Mouse (Mus musculus) cerebellum, postnatal 4 days (tissue): ENCODE measurements around the gene Abca7.
A peak's percentile ranks its signal among the peaks of the same experiment; 100 is the strongest.
"Not testable (repeated sequence)": the region's sequence is repeated elsewhere in the genome, so short reads cannot be mapped to it uniquely, and the experiment has no call there.

Source experiments
- DNase-seq, 2 experiments: peaks; one replicate each; pipeline ENCODE4 v3.0.0; 2022; ENCODE audit warnings: low spot score in 2 of 2, mixed read lengths in 1 of 2

Abca7 gene

DNA sequence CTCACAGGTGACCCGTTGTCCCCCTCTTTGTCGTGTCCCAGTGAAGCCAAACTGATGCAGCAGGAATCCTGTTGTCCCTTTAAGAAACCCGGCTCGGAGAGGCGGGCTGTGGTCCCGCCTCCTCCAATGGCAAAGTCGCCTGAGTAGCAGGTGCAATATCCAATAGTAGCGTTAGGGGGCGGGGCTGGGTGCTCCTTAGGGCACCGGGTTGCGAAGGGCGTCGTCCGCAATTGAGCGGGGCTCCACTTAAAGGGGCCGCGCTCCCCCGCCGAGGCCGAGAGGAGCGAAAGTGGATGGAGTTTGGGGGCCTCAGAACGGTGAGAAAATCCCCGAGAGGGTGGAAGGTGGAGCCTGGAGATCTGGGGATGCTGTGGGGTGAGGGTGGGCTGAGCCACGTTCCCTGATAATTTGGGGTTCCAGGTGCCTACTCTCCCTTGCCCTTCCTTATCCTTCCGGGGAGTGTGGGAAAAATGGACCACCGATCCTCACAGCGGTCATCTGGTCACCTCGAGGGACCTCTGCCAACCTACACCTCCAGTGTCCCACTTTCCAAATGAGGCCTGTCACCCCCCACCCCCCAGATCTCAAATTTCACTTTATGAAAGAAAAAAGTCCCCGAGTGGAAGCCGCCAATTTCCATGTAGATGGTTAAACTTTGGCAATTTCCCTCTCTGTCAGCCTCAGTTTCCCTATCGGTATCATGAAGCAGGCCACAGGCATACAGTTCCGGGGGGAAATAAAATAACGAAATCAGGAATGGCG, at the start of gene Abca7:
TSS of gene Abca7 (plus strand) at position 223 of the 762 bp plus-strand sequence.
- DNase-seq = peak; percentile 98 to 99

DNA sequence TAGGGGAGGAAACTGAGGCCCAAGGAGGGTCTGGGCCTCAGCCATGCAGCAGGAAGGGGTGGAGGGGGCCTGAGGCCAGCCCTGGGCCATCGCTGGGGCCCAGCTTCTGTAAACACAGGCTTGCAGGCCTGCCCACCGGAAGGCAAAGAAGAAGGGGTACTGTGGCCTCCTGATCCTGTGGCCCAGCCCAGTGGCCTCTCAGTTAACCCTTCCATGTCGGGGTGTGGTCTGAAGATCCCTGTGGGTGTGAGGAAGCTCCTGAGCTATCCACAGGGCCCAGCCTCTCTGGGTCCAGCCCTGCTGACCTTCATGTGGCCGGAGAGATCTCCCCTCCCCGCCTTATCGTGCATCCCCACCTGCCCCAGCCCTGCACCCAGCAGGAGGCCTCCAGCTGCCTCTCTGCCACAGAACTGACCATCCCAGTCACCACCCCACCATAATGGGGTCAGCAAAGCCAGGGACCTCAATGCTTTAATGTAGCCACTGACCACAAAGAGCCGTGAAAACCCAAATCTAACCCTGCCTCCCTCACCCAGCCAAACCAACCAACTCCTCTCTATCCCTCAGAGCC, 49.5 kb upstream of the Abca7 start:
- DNase-seq = no peak

DNA sequence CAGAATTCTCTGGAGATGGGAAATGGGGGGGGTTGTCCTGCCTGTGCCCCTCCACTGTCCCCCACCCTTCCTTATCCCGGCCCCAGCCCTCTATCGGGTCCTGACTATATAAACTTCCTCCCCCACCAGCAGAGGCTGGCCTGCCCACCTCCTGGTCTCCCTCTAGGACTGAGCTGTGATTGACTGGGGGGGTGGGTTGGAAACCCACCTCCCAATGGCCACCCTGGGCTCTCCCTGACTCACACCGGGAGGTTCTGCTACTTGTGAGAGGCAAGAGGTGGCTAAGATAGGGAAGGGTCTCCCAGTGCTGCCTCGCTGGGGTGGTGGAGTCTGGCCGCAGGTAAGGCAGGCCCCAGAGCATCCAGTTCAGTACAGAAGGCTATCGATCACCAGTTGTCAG, 48.8 kb upstream of the Abca7 start:
- no peak for DNase-seq

DNA sequence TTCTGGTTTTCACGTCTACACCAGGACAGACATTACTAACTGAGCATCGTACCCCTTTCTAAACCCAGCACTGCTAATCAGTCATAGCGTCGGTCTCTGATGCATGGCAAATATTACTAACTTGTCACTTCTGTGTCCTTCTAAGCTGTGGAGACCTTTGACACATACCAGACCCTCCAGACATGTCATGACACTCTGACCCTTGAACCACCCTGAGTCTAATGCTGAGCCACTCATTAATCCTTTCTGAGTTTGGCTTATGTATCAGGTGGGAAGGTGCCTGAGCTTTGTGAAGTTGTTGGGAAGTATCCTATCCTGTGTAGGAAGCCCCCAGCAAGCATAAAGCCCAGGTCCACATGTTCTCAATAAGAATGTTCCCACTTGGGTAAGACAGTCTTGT, 46.4 kb upstream of the Abca7 start:
- no peak for DNase-seq

DNA sequence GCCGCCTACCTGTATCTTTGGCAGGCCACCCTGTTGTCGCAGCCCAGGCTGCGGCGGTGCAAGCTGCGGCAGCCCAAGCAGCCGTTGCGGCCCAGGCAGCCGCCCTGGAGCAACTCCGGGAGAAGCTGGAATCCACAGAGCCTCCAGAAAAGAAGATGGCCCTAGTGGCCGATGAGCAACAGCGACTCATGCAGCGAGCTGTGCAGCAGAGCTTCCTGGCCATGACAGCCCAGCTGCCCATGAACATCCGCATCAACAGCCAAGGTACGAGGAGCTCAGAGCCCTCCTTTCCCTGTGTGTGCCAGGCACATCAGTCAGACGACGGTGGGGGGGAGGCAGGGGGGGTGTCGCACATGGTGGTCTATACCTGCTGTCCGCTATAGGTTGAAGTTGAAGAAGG, 45.6 kb upstream of the Abca7 start:
- no peak for DNase-seq

DNA sequence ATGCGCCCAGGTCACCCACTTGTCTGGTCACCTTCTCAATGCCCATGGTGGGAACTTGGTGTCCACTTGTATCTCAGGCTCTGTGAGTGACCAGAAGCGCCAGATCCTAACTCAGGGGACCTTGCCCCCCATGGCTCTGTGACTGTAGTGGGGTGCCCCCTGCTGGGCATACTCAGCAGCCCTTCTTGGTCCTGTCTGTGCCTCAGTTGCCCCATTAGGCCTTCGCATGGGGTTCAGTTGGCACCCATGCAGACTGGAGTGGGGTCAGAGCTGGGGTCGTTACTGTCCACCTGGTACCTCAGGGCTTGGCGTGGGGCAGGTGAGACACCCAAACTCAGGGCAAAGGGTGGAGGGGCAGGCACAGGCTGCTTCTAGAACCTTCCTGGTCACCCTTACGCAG, 42.3 kb upstream of the Abca7 start:
- no peak for DNase-seq

DNA sequence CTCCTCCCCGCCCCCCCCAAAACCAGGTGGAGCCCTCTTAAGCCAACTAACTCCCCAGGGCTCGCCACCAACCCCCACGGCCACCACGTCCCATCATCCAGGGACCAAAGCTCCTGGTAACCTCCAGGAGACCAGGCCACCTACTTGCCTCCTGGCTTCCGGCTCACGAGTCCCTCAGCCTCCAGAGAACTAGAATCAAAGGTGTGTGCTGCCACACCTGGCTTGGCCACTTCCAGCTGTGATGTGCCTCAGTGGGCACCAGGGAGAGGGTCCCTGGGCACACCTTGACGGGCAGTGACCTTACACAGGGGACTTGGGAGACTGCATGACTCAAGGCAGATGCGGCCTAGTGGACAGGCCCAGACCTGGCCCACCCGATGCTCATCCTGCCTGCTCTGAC, 40.6 kb upstream of the Abca7 start:
- DNase-seq = no peak

DNA sequence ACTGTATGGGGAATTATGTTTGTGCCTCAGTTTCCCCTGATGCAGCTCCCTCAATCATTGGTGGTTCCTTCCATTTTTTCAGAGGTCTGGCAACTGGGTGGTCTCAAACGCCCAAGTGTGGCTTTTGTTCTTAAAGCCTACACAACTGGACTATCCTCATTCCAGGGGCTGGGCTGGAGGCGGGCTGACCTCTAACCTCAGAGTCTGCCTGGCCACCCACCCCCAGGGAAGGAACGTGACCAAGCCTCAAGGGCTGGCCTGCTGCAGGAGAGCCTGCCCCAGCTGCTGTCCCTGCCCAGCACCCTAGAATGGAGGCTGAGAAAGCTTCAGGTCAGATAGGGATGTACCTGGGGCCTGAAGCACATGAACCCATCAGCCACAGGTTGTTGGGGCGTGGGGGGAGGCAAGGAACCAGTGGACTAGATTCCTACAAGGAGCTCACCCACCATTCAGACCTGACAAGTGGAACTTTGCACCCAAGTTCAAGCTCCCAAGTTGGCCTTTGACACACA, 39.6 kb upstream of the Abca7 start:
- no peak for DNase-seq

DNA sequence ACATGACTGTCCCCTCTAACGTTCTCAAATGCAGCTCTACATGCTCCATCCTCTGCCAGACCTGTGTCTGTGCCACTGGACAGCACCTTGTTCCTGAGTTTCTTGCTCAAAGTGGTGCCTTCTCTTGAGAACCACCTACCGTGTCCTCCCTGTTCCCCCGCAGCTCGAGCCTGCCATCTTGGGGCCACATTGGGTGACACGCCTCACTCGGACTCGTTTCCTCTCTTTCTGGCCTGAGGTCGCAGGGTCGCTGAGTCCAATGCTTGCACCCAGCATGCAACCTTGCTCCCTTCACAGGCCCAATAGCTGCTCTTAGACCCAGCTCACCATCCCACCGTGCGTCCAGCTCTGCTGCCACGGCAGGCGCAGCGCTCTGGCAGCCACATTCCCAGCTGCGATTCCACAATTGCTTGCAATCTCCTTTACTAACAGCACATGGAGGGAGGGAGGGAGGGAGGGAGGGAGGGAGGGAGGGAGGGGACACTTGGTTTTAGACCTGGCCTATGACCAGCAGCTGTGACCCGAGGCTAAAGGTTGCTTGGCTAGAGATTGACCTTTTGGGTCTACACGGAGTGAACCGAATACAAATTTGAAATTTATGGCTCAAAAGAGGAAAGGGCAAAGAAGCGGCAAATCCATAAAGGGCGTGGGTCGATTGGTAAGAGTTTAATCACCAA, 38.0 kb upstream of the Abca7 start:
- peak; percentile 70 to 81 for DNase-seq

DNA sequence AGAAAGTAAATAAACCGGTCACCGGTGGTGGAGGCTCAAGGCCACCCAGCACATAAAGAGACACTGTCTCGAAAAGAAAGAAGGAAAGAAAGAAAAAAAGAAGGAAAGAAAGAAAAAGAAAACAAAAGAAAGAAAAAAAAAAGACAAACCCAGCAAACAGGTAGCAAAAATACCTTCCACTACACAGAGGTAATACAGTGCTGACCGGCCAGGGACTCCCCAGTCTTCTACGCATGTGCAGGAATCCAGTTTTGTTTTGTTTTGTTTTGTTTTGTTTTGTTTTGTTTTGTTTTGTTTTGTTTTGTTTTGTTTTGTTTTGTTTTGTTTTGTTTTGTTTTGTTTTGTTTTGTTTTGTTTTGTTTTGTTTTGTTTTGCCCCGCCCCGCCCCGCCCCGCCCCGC, 36.9 kb upstream of the Abca7 start:
- DNase-seq = not testable (repeated sequence)

DNA sequence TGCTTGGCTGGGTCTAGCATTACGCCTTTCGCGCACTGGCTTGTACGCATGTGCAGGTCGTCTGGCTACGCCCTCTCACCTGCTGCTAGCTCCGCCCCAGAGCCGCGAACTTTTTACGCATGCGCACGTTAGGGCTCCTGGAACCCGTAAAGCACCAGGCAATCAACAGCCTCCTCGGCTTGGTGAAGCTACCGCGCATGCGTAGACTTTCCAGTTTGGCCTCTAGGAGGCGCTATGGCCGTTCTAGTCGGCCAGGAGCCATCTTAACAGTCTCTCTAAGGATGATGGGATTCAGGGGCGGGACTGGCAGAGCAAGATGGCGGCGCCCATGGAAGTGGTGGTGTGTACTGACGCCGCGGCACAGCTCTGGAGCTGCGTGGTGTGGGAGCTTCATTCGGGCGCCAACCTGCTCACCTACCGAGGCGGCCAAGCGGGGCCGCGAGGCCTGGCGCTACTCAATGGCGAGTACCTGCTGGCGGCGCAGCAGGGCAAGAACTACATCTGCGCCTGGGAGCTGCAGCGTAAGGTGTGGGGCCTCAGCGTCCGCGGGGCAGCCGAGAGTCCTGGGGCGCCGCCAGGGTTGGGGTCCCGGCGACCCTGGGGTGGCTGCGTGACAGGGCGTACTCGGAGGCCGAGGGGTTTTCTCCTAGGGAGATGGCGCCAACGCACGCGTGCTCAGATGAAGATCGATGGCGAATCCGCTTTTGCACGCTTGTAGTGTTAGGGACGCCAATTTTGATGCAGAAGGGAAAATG, 36.3 kb upstream of the Abca7 start, which contains the start of gene Wdr18:
TSS of gene Wdr18 (plus strand) at position 306 of the 755 bp plus-strand sequence.
- peak; percentile 98 to 99 for DNase-seq

DNA sequence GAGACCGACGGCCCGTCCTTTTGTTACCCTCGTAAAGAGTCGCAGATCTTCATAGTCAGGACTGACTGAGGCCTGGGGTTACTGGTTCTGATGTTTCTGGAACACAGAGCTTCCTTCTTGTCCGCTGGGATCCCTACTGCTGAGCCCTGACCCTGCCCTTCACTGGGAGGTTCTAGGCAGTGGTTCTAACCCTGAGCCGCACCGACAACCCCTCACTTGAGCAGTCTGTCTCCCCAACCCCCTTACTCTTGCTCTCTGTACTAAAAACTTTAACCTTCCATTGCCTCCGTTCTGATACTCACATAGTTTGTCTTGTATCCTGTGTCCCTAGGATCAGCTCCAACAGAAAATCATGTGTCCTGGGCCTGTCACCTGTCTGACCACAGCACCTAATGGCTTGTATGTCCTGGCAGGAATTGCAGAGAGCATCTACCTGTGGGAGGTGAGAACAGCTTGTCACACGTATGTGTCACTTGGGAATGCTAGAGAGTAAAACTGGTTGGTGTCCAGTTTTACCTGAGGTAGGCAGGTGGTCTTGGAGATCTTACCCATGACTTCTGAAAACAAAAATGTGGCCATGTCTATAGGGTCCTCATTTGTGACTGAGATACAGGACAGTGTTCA, 35.5 kb upstream of the Abca7 start:
- no peak for DNase-seq

DNA sequence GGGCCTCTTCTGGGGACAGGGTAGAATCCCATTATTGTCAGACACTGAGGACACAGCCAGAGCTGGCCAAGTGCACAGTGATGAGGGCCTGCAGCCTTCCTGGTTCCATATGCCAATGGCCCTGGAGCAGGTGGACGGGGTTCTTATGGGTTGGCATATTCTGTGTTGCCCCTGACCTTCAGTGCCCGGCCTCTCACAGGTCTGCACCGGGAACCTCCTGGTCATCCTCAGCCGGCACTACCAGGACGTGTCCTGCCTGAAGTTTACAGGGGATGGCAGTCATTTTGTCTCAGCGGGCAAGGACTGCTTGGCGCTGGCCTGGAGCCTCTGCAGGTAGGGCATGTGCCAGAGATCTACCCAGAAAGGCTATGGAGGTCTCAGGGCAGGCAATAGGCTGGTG, 31.6 kb upstream of the Abca7 start:
- DNase-seq = no peak

DNA sequence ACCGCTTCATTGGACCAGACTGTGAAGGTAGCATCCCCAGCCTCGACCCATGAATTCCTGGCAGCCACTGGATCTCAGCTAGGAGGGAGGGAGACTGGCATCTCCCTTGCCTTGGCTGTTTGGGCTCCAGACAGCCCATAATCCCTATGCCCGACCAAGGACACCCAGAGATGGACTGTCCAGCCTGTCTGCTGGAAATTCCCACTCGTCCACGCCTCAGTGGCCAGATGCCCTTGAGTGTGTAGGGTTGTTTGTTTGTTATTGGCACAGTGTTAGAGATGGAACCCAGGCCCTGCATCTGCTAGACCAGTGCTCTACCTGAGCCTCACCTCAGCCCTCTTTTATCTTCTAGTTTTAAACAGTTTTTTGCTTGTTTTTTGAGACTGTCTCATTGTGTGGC, 31.0 kb upstream of the Abca7 start:
- no peak for DNase-seq

DNA sequence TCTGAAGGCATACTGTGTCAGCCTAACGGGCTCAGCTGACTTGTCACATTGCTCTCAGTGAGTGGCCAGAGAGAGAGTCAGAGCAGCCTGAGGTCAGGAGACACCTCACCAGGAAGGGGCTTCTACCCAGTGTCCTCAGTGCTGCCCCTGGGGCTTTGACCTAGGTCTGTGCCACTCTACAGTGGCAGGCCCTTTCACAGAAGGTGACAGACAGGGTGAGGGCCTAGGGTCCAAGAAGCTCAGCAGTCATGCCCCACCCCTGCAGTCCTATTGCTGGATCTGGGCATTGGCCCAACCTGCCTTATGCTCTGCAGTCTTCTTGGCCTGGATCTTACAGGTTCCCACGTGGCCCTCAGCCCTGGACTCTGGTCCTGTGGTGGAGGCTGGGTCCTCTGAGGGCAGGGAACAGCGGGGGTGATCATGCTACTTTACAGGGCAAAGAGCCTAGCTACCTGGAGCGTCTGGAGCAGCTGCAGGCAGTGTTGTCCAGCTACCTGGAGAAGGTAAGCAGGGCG, 29.4 kb upstream of the Abca7 start:
- no peak for DNase-seq

DNA sequence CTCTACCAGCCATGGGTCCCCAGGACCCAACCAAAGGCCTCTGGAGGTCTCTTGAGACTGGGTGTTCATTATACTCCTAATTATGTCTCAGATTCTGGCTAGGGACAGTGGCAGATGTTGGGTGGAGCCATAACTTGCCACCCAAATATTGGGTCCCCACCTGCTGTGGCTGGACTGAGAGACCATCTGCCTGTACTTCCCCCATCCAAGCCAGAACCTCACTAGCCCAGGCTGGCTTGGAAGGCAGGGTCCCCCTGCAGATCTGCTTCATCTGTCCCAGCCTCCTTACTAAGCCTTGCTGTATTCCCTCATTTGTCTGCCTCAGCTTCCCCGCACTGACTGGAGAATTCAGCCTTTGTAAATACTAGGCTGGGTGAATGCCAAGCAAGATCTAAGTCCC, 28.1 kb upstream of the Abca7 start:
- DNase-seq = no peak

DNA sequence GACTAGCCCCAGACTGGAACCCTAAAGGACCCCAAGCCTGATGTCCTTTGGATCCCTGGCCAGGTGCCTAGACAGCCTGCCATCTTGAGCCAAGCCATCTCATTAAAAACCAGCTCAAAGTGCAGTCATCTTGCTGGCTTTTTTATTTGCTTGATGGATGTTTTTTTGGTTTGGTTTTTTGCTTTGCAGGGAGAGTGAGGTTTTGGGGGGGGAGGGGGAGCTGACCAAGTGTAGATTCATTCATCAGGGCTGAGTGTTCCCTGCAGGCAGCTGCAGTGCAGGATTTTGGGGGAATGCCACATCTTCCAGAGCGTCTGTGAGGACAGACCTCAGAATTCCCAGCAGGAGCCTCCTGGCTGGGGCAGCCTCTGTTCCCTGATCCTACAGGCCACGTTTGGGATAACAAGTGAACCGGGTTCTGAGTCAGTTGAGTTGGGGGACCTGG, 27.1 kb upstream of the Abca7 start:
- DNase-seq = no peak

DNA sequence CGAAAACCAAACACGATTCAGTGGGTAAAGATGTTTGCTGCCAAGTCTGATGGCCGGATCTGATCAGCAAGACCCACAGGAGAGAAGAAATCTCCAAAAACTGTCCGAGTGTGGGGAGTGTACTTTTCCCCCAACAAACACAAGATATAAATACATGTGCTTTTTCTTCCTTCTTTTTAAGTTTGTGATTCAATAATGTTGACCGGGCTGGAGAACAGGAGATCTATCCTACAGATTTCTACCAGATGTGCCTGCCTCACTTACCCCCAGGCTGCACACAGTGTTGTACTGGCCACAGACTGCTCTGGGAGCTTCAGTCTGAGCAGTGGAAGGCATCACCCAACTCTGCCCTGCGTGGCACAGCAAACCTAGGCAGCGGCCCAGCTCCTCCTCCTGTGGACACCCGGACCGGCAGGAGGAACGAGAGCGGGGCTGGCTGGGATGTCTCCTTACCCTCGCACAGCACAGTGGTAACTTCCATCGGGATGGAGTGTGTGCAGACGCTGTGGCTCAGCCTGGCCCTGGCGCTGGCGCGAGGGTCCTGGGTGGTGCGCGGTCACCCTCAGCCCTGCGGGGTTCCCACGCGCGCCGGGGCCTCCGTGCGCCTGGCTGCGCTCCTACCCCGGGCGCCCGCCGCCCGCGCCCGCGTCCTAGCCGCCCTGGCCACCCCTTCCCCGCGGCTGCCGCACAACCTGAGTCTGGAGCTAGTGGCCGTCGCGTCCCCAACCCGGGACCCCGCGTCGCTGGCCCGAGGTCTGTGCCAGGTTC, 25.7 kb upstream of the Abca7 start, which contains the start of gene Grin3b:
TSS of gene Grin3b (plus strand) at position 301 of the 768 bp plus-strand sequence.
- DNase-seq = no peak

DNA sequence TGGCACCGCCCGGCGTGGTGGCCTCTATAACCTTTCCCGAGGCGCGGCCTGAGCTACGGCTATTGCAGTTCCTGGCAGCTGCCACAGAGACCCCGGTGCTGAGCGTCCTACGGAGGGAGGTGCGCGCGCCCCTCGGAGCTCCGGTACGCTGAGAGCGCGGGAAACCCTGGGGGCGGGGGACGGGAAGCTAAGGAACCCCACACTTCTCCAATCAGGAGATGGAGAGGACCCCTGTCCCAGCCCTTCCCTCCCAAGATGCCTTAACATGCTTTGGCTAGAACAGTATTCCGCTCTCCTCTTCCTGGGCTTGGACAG, 25.2 kb upstream of the Abca7 start:
- no peak for DNase-seq

DNA sequence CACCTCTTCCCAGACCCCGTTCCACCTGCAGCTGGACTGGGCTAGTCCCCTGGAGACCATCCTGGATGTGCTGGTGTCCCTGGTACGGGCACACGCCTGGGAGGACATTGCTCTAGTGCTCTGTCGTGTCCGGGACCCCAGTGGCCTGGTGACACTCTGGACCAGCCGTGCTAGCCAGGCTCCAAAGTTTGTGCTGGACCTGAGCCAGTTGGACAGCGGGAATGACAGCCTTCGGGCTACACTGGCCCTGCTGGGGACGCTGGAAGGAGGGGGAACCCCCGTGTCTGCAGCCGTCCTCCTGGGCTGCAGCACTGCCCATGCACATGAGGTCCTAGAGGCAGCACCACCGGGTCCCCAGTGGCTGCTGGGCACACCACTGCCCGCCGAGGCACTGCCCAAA, 23.5 kb upstream of the Abca7 start:
- DNase-seq = no peak

DNA sequence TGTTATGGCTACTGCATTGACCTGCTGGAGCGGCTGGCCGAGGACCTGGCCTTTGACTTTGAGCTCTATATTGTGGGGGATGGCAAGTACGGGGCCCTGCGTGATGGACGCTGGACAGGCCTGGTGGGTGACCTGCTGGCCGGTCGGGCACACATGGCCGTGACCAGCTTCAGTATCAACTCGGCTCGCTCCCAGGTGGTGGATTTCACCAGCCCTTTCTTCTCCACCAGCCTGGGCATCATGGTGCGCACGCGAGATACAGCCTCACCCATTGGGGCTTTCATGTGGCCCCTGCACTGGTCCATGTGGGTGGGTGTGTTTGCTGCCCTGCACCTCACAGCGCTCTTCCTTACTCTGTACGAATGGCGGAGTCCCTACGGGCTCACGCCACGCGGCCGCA, 22.2 kb upstream of the Abca7 start:
- DNase-seq = no peak
